Mouse (Mus musculus) CH12.LX (cell line): Measurements from ENCODE around the gene Arhgap25. TPM values are rescaled to one million over a fixed set of nuclear protein-coding genes. Genes with fewer than 3 reads are reported as not detected.

Experiments used
- DNase-seq: peaks from one replicate; pipeline ENCODE4 v3.0.0-alpha.2; 2013; ENCODE audit errors: extremely low read depth
- H3K27ac ChIP-seq: 2 replicates; pipeline ENCODE4 v1.5.1; 2012; ENCODE audit warnings: low read depth, mild to moderate bottlenecking, control low read depth, moderate library complexity; ENCODE audit not compliant: insufficient read depth
- H3K27me3 ChIP-seq: replicated peaks from 2 replicates; pipeline ENCODE3; 2012; ENCODE audit warnings: inconsistent platforms
- H3K36me3 ChIP-seq, 2 experiments: replicated peaks in 1 of 2; 2 replicates each; pipeline versions ENCODE3 to v1.6.1; 2012; ENCODE audit warnings: inconsistent platforms in 1 of 2, low read length in 1 of 2, mild to moderate bottlenecking in 1 of 2, mixed read lengths in 1 of 2, moderate library complexity in 1 of 2; ENCODE audit not compliant: control insufficient read depth in 1 of 2, insufficient read depth in 1 of 2
- H3K4me1 ChIP-seq, 2 experiments: 2 replicates each; pipeline ENCODE4 v1.6.1; 2012; ENCODE audit warnings: inconsistent platforms in 1 of 2, moderate library complexity in 1 of 2; ENCODE audit not compliant: insufficient read depth in 2 of 2, control insufficient read depth in 1 of 2
- H3K4me2 ChIP-seq: 2 replicates; pipeline ENCODE4 v1.6.1; 2012; ENCODE audit warnings: low read depth, mild to moderate bottlenecking, control low read depth; ENCODE audit not compliant: poor library complexity, insufficient read depth, severe bottlenecking
- H3K4me3 ChIP-seq, 3 experiments: fragments of 150-350 bp in 1 of 3; sonication (generic) in 1 of 3; replicated peaks in 1 of 3; 2 replicates each; pipeline versions ENCODE3 to v1.5.1; 2011 to 2012; ENCODE audit warnings: low read depth in 2 of 3, low read length in 2 of 3, mild to moderate bottlenecking in 2 of 3, moderate library complexity in 2 of 3, control low read depth in 1 of 3, improper control_type of control experiment in 1 of 3, inconsistent platforms in 1 of 3, mixed read lengths in 1 of 3; ENCODE audit not compliant: poor library complexity in 1 of 3
- H3K79me2 ChIP-seq: replicated peaks from 2 replicates; pipeline ENCODE4 v1.6.1; 2012; ENCODE audit warnings: mild to moderate bottlenecking, moderate library complexity; ENCODE audit not compliant: control insufficient read depth, poor library complexity, insufficient read depth, severe bottlenecking; ENCODE audit errors: extremely low read depth
- H3K9ac ChIP-seq: 2 replicates; pipeline ENCODE4 v1.6.1; 2012; ENCODE audit warnings: low read depth, mild to moderate bottlenecking, control low read depth, moderate library complexity; ENCODE audit not compliant: insufficient read depth
- H3K9me3 ChIP-seq: replicated peaks from 2 replicates; pipeline ENCODE3; 2012; ENCODE audit warnings: low read length, inconsistent platforms, mixed read lengths
- BHLHE40 ChIP-seq: IDR thresholded peaks from 2 replicates; pipeline ENCODE4 v1.6.1; 2011; ENCODE audit warnings: mild to moderate bottlenecking, low read depth, low read length, improper control_type of control experiment
- CHD1 ChIP-seq: IDR thresholded peaks from 2 replicates; pipeline ENCODE4 v1.6.1; 2012; ENCODE audit warnings: low read depth, low read length, improper control_type of control experiment, inconsistent platforms
- CTCF ChIP-seq, 2 experiments: IDR thresholded peaks in 1 of 2; conservative IDR thresholded peaks in 1 of 2; 2 replicates each; pipeline ENCODE4 v1.5.1; 2011 to 2012; ENCODE audit warnings: low read depth in 2 of 2, low read length in 2 of 2, improper control_type of control experiment in 1 of 2, inconsistent platforms in 1 of 2, mild to moderate bottlenecking in 1 of 2, moderate library complexity in 1 of 2
- ELF1 ChIP-seq: IDR thresholded peaks from 2 replicates; pipeline ENCODE4 v1.6.1; 2014; ENCODE audit warnings: low read depth, mild to moderate bottlenecking, inconsistent platforms, low read length, improper control_type of control experiment
- EP300 ChIP-seq: IDR thresholded peaks from 2 replicates; pipeline ENCODE4 v1.6.1; 2011; ENCODE audit warnings: low read length, improper control_type of control experiment
- HCFC1 ChIP-seq: IDR thresholded peaks from 2 replicates; pipeline ENCODE4 v1.6.1; 2012; ENCODE audit warnings: low read depth, mild to moderate bottlenecking, inconsistent platforms, low read length, improper control_type of control experiment
- IRF4 ChIP-seq: IDR thresholded peaks from 2 replicates; pipeline ENCODE4 v1.6.1; 2014; ENCODE audit warnings: low read depth, mild to moderate bottlenecking, inconsistent platforms, low read length, improper control_type of control experiment
- JUN ChIP-seq: IDR thresholded peaks from 2 replicates; pipeline ENCODE4 v1.6.1; 2011; ENCODE audit warnings: low read depth, mild to moderate bottlenecking, low read length, improper control_type of control experiment, moderate library complexity; ENCODE audit not compliant: insufficient read depth
- KAT2A ChIP-seq: IDR thresholded peaks from 2 replicates; pipeline ENCODE4 v1.6.1; 2012; ENCODE audit warnings: low read length, improper control_type of control experiment, inconsistent platforms; ENCODE audit not compliant: insufficient replicate concordance
- MAFK ChIP-seq: IDR thresholded peaks from 2 replicates; pipeline ENCODE4 v1.6.1; 2011; ENCODE audit warnings: low read length, improper control_type of control experiment; ENCODE audit not compliant: insufficient replicate concordance
- MAZ ChIP-seq: IDR thresholded peaks from 2 replicates; pipeline ENCODE4 v1.6.1; 2012; ENCODE audit warnings: low read depth, mild to moderate bottlenecking, inconsistent platforms, low read length, improper control_type of control experiment, moderate library complexity
- MEF2A ChIP-seq: IDR thresholded peaks from 2 replicates; pipeline ENCODE4 v1.6.1; 2014; ENCODE audit warnings: low read depth, mild to moderate bottlenecking, inconsistent platforms, low read length, improper control_type of control experiment, borderline replicate concordance
- MXI1 ChIP-seq: IDR thresholded peaks from 2 replicates; pipeline ENCODE4 v1.6.1; 2011; ENCODE audit warnings: mild to moderate bottlenecking, low read depth, low read length, improper control_type of control experiment
- NRF1 ChIP-seq: IDR thresholded peaks from 2 replicates; pipeline ENCODE4 v1.6.1; 2014; ENCODE audit warnings: low read depth, mild to moderate bottlenecking, inconsistent platforms, low read length, improper control_type of control experiment, moderate library complexity
- PAX5 ChIP-seq: IDR thresholded peaks from 2 replicates; pipeline ENCODE4 v1.6.1; 2012; ENCODE audit warnings: low read length, inconsistent platforms, mixed read lengths
- POLR2A ChIP-seq: IDR thresholded peaks from 2 replicates; pipeline ENCODE4 v1.6.1; 2011; ENCODE audit warnings: low read depth, mild to moderate bottlenecking, improper control_type of control experiment, low read length
- POLR2AphosphoS2 ChIP-seq: IDR thresholded peaks from 2 replicates; pipeline ENCODE4 v1.6.1; 2011; ENCODE audit warnings: low read depth, low read length, improper control_type of control experiment
- RAD21 ChIP-seq: IDR thresholded peaks from 2 replicates; pipeline ENCODE4 v1.6.1; 2011; ENCODE audit warnings: low read depth, mild to moderate bottlenecking, low read length, improper control_type of control experiment, moderate library complexity
- SIN3A ChIP-seq: IDR thresholded peaks from 2 replicates; pipeline ENCODE4 v1.6.1; 2012; ENCODE audit warnings: low read length, improper control_type of control experiment, inconsistent platforms
- SMC3 ChIP-seq: IDR thresholded peaks from 2 replicates; pipeline ENCODE4 v1.6.1; 2011; ENCODE audit warnings: low read depth, low read length, improper control_type of control experiment
- TBP ChIP-seq: conservative IDR thresholded peaks from 2 replicates; pipeline ENCODE4 v1.6.1; 2011; ENCODE audit warnings: low read depth, low read length, improper control_type of control experiment
- UBTF ChIP-seq: IDR thresholded peaks from 2 replicates; pipeline ENCODE4 v1.6.1; 2012; ENCODE audit warnings: low read depth, mild to moderate bottlenecking, inconsistent platforms, low read length, improper control_type of control experiment, moderate library complexity
- USF2 ChIP-seq: conservative IDR thresholded peaks from 2 replicates; pipeline ENCODE4 v1.6.1; 2011; ENCODE audit warnings: low read depth, low read length, improper control_type of control experiment
- ZMIZ1 ChIP-seq: IDR thresholded peaks from 2 replicates; pipeline ENCODE4 v1.6.1; 2012; ENCODE audit warnings: low read depth, mild to moderate bottlenecking, inconsistent platforms, low read length, improper control_type of control experiment
- ZNF384 ChIP-seq: IDR thresholded peaks from 2 replicates; pipeline ENCODE4 v1.6.1; 2012; ENCODE audit warnings: low read depth, low read length, improper control_type of control experiment, inconsistent platforms
- dilution Hi-C: fragments of 300-500 bp; cut with MboI; formaldehyde crosslinking; loops from 2 replicates; pipeline ENCODE4 v1.14.3; 2020; ENCODE audit warnings: low sequenced_read_pairs; ENCODE audit not compliant: extremely low pct_unique_long_range_greater_than_20kb, extremely low pct_ligation_motif_present
- in situ Hi-C: fragments of 300-500 bp; cut with MboI; formaldehyde crosslinking; loops from 3 replicates; pipeline ENCODE4 v1.14.3; 2019; ENCODE audit warnings: low sequenced_read_pairs, low pct_ligation_motif_present, low pct_unique_long_range_greater_than_20kb, mixed read lengths
- polyA plus RNA-seq: library from polyadenylated mRNA; unstranded; fragments of >175 nt; gene quantifications from 2 replicates; pipeline ENCODE4 v1.2.1, GENCODE M21; 2012; ENCODE audit warnings: low read depth; ENCODE audit not compliant: insufficient read length
- total RNA-seq, 2 experiments: library from RNA; depleted of rRNA; stranded (reverse); fragments of 300-350 nt in 1 of 2; fragments of >200 nt in 1 of 2; gene quantifications; 2 replicates each; pipeline ENCODE4 v1.2.3; 2012 to 2014

Arhgap25 gene
- total and polyA plus RNA-seq, 3 experiments: 11.7 to 16.5 (median 12.5) TPM

GRCm38 (mm10) chr6:87451016-87451415, 82.0 kb downstream of the Arhgap25 start:
- Histone ChIP-seq H3K27ac (no peak overlapping the region), H3K4me3 (no peak overlapping the region), H3K9ac (no peak overlapping the region), H3K4me2 (no peak overlapping the region), H3K27me3 (peaks cover 9% of the 10 kb centered on the region), H3K4me1 (peaks cover 23 to 60% of the 10 kb centered on the region in 2 experiments), H3K36me3 (peaks cover 0 to 2% of the 10 kb centered on the region in 2 experiments), H3K79me2 (no peaks in the 10 kb centered on the region), H3K9me3 (peaks cover 2% of the 10 kb centered on the region)
- dilution Hi-C loops (no loop called here), in situ Hi-C loops (loop anchor here (5.0 to 25.0 kb wide), 3 partner anchors 54 to 346 kb away; partner anchors contain the start of genes Aplf and D6Ertd527e)
- DNase-seq: peak; percentile 47
- TF ChIP-seq MAZ (no peak), CTCF (conservative IDR thresholded peaks at IDR 0.05 in 1 of 2, IDR thresholded peaks at IDR 0.05 in 1 of 2; ENCODE audit: low read depth in 2 of 2, low read length in 2 of 2) (peak; percentile 64 to 87; a peak in 3 of 4 replicates), ELF1 (no peak), SMC3 (peak; percentile 67), JUN (no peak), RAD21 (peak; percentile 89), SIN3A (no peak), POLR2AphosphoS2 (no peak)

GRCm38 (mm10) chr6:87449534-87449933, 83.5 kb downstream of the Arhgap25 start:
- Histone ChIP-seq H3K79me2 (no peaks in the 10 kb centered on the region), H3K4me1 (peaks cover 23 to 69% of the 10 kb centered on the region in 2 experiments), H3K4me3 (no peak overlapping the region), H3K36me3 (no peaks in the 10 kb centered on the region), H3K27me3 (peaks cover 9% of the 10 kb centered on the region), H3K9ac (no peak overlapping the region), H3K4me2 (no peak overlapping the region), H3K27ac (no peak overlapping the region), H3K9me3 (peaks cover 2% of the 10 kb centered on the region)
- in situ Hi-C loops: no loop called here
- no peak for DNase-seq
- no peak for TF ChIP-seq TBP
- TF ChIP-seq KAT2A: no peak
- TF ChIP-seq MXI1: no peak
- no peak for TF ChIP-seq MEF2A
- no peak for TF ChIP-seq NRF1
- TF ChIP-seq UBTF: no peak
- no peak for TF ChIP-seq BHLHE40
- no peak for TF ChIP-seq USF2
- TF ChIP-seq MAZ: no peak
- TF ChIP-seq ZNF384: no peak
- no peak for TF ChIP-seq PAX5
- TF ChIP-seq POLR2A: no peak
- no peak for TF ChIP-seq MAFK
- no peak for TF ChIP-seq ZMIZ1
- no peak for TF ChIP-seq SMC3
- no peak for TF ChIP-seq IRF4
- no peak for TF ChIP-seq HCFC1
- TF ChIP-seq CHD1: no peak
- no peak for TF ChIP-seq JUN
- no peak for TF ChIP-seq EP300
- dilution Hi-C loops: no loop called here
